Mouse (Mus musculus) colon, adult 2 months (tissue): ENCODE measurements around the gene Tusc1. TPM values are rescaled to one million over a fixed set of nuclear protein-coding genes. Genes with fewer than 3 reads are reported as not detected.

Experiments
- polyA plus RNA-seq: library from polyadenylated mRNA; depleted of rRNA; stranded (reverse); fragments of >200 nt; gene quantifications from 2 replicates; pipeline ENCODE4 v1.2.3, GENCODE M21; 2012; rRNA removed

The Tusc1 gene
- polyA plus RNA-seq = 11.7 and 14.3 TPM in 2 replicates

DNA sequence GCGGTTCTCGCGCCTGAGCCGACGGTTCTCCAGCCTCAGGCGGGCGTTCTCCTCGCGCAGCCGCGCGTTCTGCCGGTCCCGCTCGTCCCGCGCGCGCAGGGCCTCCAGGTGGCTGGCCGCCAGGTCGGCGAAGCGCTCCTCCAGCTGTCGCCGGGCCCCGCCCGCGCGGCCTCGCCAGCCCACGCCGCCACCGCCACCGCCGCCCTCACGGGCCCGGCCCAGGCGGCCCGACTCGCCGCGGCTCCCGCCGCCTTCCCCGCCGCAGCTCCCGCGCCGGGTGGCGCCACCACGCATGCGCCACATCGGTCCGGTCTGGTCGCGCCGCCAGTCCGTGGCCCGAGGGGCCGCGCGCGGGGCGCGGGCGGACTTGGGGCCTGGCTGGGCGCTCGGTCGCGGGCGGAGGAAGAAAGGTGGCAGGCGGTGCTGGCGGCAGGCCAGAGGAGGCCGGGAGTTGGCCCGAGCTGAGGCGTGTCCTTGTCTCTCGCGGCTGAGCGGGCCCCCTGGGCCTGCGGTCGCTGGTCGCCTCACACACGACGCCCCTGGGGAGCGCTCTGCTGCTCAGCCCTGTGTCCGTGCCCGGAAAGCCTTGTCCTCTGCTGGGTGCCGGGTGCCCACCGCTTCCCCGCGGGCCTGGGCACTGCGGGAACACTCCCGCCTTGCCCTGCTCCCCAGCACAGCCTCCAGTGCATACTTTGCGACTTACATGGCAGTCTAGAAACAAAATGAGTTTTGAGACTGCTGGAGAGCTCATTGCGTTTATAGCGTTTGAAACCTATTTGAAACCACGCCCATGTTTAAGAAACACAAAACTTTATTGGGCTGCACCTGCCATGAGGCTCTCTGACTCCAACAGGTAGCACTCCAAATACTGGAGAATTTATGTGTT, at the start of gene Tusc1:
Gene Tusc1 (minus strand): TSS at position 394 of the 886 bp plus-strand sequence.

